Mouse (Mus musculus): ENCODE data around the gene Tacc2. TPM values are rescaled to one million over a fixed set of nuclear protein-coding genes. Genes with fewer than 3 reads are reported as not detected.
"Not testable (repeated sequence)": the region's sequence is repeated elsewhere in the genome, so short reads cannot be mapped to it uniquely, and the experiment has no call there.

The Tacc2 gene
- polyA plus RNA-seq, 1 experiment from 2014 or later = 27.4 TPM

DNA sequence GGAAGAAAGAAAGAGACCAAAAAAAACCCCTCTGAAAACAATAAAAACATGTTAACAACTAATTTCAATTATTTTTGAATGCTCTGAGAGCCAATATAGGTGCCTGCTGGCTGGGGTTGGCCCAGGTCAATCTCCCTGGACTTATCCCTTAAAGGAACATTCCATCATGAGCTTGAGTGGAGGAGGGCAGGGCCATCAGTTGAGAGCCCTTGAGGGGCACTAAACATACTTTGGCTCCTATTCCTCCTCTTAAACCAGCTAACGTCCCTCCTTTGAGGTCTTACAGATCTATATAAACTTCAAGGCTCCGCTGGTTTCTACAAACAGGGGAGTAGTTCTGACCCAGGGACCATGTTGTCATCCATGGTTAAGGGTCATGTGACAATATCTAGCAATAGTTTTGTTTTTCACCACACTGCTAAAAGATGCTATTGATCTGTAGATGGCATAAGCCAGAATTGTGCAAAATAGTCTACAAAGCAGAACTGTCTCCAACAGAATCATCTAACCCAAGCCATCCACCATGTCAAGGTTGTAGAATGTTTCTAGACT, 9.4 kb downstream of the Tacc2 start:
- H3K9ac ChIP-seq (ENCODE audit: low read depth, low read length) = no peak overlapping the region
- H3K27me3 ChIP-seq (replicated peaks; ENCODE audit: control insufficient read depth, insufficient read depth, low read length) = no peaks in the 10 kb centered on the region
- H3K27ac ChIP-seq (ENCODE audit: low read length) = no peak overlapping the region
- whole genome bisulfite sequencing = 82% methylated on average over 2 of the region's 2 CpGs
- no peaks in the 10 kb centered on the region for H3K4me1 ChIP-seq (ENCODE audit: control insufficient read depth, insufficient read depth, low read length)
- H3K4me2 ChIP-seq (ENCODE audit: low read depth, low read length) = no peak overlapping the region
- no peaks in the 10 kb centered on the region for H3K36me3 ChIP-seq (ENCODE audit: control insufficient read depth, insufficient read depth, low read length)
- H3K9me3 ChIP-seq (ENCODE audit: control insufficient read depth, low read length) = no peaks in the 10 kb centered on the region
- no peak overlapping the region for H3K4me3 ChIP-seq (ENCODE audit: low read length)
- no peak for ATAC-seq

- no peak overlapping the region for H3K4me3 ChIP-seq (ENCODE audit: low read length)
- H3K9me3 ChIP-seq (ENCODE audit: control insufficient read depth, low read length) = no peaks in the 10 kb centered on the region
- no peak overlapping the region for H3K9ac ChIP-seq (ENCODE audit: low read depth, low read length)
- 59% methylated on average over 13 of the region's 13 CpGs for WGBS
- H3K36me3 ChIP-seq (ENCODE audit: control insufficient read depth, insufficient read depth, low read length) = no peaks in the 10 kb centered on the region
- no peaks in the 10 kb centered on the region for H3K27me3 ChIP-seq (replicated peaks; ENCODE audit: control insufficient read depth, insufficient read depth, low read length)
- no peak overlapping the region for H3K4me2 ChIP-seq (ENCODE audit: low read depth, low read length)
- H3K27ac ChIP-seq (ENCODE audit: low read length) = no peak overlapping the region; the same call in 1 of the 2 replicates
- ATAC-seq = peak; percentile 87
- no peaks in the 10 kb centered on the region for H3K4me1 ChIP-seq (ENCODE audit: control insufficient read depth, insufficient read depth, low read length)
These were observed 13.0 kb downstream of the Tacc2 start for GRCm38 (mm10) chr7:130590081-130590828.

GRCm38 (mm10) chr7:130590845-130591437, 13.7 kb downstream of the Tacc2 start:
- Histone ChIP-seq H3K36me3 (ENCODE audit: control insufficient read depth, insufficient read depth, low read length) (no peaks in the 10 kb centered on the region), H3K27ac (ENCODE audit: low read length) (no peak overlapping the region; the same call in 1 of the 2 replicates), H3K4me1 (ENCODE audit: control insufficient read depth, insufficient read depth, low read length) (no peaks in the 10 kb centered on the region), H3K4me3 (ENCODE audit: low read length) (no peak overlapping the region), H3K4me2 (ENCODE audit: low read depth, low read length) (no peak overlapping the region), H3K9ac (ENCODE audit: low read depth, low read length) (no peak overlapping the region), H3K9me3 (ENCODE audit: control insufficient read depth, low read length) (no peaks in the 10 kb centered on the region), H3K27me3 (replicated peaks; ENCODE audit: control insufficient read depth, insufficient read depth, low read length) (no peaks in the 10 kb centered on the region)
- 73% methylated on average over 8 of the region's 8 CpGs for WGBS
- ATAC-seq = 0 out of 2 replicates have a peak, but pooled peaks have one; percentile 22

DNA sequence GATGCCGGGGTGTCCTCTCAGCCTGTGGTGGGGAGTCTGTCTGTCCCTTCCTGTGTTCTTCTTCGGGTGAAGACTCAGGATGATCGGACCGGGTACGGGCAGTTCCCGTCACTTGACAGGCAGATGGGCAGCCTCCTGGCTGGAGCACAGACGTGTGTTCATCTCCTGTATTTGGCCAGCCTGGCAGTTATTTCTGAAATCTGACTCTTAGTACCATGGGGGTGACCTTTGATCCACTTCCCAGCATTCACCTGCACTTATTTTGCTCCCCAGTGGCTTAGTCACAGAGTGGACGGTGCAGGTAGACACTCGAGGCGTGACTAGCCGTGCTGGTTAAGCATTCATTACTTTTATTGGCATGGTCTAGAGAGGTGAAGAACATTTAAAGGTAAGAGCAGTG, 15.7 kb downstream of the Tacc2 start:
- ATAC-seq = peak; percentile 39
- H3K27me3 ChIP-seq (replicated peaks; ENCODE audit: control insufficient read depth, insufficient read depth, low read length); H3K9me3 ChIP-seq (ENCODE audit: control insufficient read depth, low read length); H3K36me3 ChIP-seq (ENCODE audit: control insufficient read depth, insufficient read depth, low read length); H3K4me3 ChIP-seq (ENCODE audit: low read length); H3K4me2 ChIP-seq (ENCODE audit: low read depth, low read length); H3K4me1 ChIP-seq (ENCODE audit: control insufficient read depth, insufficient read depth, low read length); H3K9ac ChIP-seq (ENCODE audit: low read depth, low read length); H3K27ac ChIP-seq (ENCODE audit: low read length): not testable (repeated sequence)
- no CpG with 5 or more reads among the region's 11 CpGs for WGBS

GRCm38 (mm10) chr7:130593375-130594239, 16.4 kb downstream of the Tacc2 start:
- H3K4me1 ChIP-seq (ENCODE audit: control insufficient read depth, insufficient read depth, low read length); H3K4me2 ChIP-seq (ENCODE audit: low read depth, low read length); H3K27me3 ChIP-seq (replicated peaks; ENCODE audit: control insufficient read depth, insufficient read depth, low read length); H3K9ac ChIP-seq (ENCODE audit: low read depth, low read length); H3K4me3 ChIP-seq (ENCODE audit: low read length); H3K9me3 ChIP-seq (ENCODE audit: control insufficient read depth, low read length); H3K36me3 ChIP-seq (ENCODE audit: control insufficient read depth, insufficient read depth, low read length); H3K27ac ChIP-seq (ENCODE audit: low read length): not testable (repeated sequence)
- 69% methylated on average over 7 of the region's 11 CpGs for WGBS
- ATAC-seq = 0 out of 2 replicates have a peak, but pooled peaks have one; percentile 10

GRCm38 (mm10) chr7:130596079-130596855, 19.0 kb downstream of the Tacc2 start:
- not testable (repeated sequence) for H3K9me3 ChIP-seq (ENCODE audit: control insufficient read depth, low read length); H3K36me3 ChIP-seq (ENCODE audit: control insufficient read depth, insufficient read depth, low read length); H3K27ac ChIP-seq (ENCODE audit: low read length); H3K4me1 ChIP-seq (ENCODE audit: control insufficient read depth, insufficient read depth, low read length); H3K27me3 ChIP-seq (replicated peaks; ENCODE audit: control insufficient read depth, insufficient read depth, low read length); H3K4me3 ChIP-seq (ENCODE audit: low read length); H3K4me2 ChIP-seq (ENCODE audit: low read depth, low read length); H3K9ac ChIP-seq (ENCODE audit: low read depth, low read length)
- peak; percentile 46; the same call in 1 of the 2 replicates for ATAC-seq
- 26% methylated on average over 9 of the region's 19 CpGs for WGBS

DNA sequence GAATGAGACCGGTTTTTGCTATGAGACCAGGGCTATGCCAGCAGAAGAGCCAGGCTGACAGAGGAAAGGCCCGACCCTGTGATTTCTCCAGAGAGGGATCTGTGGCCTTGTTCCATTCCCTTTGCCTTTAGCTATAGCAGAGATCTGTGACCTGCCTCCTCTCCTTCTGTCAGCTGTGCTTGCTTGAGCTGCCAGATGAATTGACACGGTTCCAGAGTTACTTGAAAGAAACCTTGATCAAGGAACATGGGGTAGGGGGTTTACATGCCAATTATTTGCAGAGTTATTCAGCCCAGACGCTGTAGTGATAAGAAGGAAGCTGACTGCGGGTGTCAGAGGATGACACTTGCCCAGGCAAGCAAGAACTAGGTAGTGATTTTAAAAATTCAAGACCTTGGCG, 20.3 kb downstream of the Tacc2 start:
- Histone ChIP-seq H3K27ac (ENCODE audit: low read length) (no peak overlapping the region), H3K36me3 (ENCODE audit: control insufficient read depth, insufficient read depth, low read length) (no peaks in the 10 kb centered on the region), H3K4me2 (ENCODE audit: low read depth, low read length) (no peak overlapping the region), H3K4me1 (ENCODE audit: control insufficient read depth, insufficient read depth, low read length) (no peaks in the 10 kb centered on the region; the same call in 1 of the 2 replicates), H3K9ac (ENCODE audit: low read depth, low read length) (no peak overlapping the region), H3K27me3 (replicated peaks; ENCODE audit: control insufficient read depth, insufficient read depth, low read length) (no peaks in the 10 kb centered on the region), H3K9me3 (ENCODE audit: control insufficient read depth, low read length) (no peaks in the 10 kb centered on the region), H3K4me3 (ENCODE audit: low read length) (no peak overlapping the region)
- ATAC-seq = no peak
- WGBS = 69% methylated on average over 6 of the region's 6 CpGs

- H3K27ac ChIP-seq (ENCODE audit: low read length) = no peak overlapping the region
- H3K9ac ChIP-seq (ENCODE audit: low read depth, low read length) = no peak overlapping the region
- 85% methylated on average over 3 of the region's 3 CpGs for WGBS
- no peak overlapping the region for H3K4me3 ChIP-seq (ENCODE audit: low read length)
- H3K36me3 ChIP-seq (ENCODE audit: control insufficient read depth, insufficient read depth, low read length) = no peaks in the 10 kb centered on the region
- no peak overlapping the region for H3K4me2 ChIP-seq (ENCODE audit: low read depth, low read length)
- H3K9me3 ChIP-seq (ENCODE audit: control insufficient read depth, low read length) = no peaks in the 10 kb centered on the region
- ATAC-seq = no peak
- no peaks in the 10 kb centered on the region; the same call in 1 of the 2 replicates for H3K4me1 ChIP-seq (ENCODE audit: control insufficient read depth, insufficient read depth, low read length)
- no peaks in the 10 kb centered on the region for H3K27me3 ChIP-seq (replicated peaks; ENCODE audit: control insufficient read depth, insufficient read depth, low read length)
These were observed 22.8 kb downstream of the Tacc2 start for GRCm38 (mm10) chr7:130600074-130600473.

Data from intestine, embryonic 16.5 days (tissue).